Mouse (Mus musculus): ENCODE measurements around the gene Slc6a20b.
A peak's percentile ranks its signal among the peaks of the same experiment; 100 is the strongest.
"Not testable (repeated sequence)": the region's sequence is repeated elsewhere in the genome, so short reads cannot be mapped to it uniquely, and the experiment has no call there.

The Slc6a20b gene

DNA sequence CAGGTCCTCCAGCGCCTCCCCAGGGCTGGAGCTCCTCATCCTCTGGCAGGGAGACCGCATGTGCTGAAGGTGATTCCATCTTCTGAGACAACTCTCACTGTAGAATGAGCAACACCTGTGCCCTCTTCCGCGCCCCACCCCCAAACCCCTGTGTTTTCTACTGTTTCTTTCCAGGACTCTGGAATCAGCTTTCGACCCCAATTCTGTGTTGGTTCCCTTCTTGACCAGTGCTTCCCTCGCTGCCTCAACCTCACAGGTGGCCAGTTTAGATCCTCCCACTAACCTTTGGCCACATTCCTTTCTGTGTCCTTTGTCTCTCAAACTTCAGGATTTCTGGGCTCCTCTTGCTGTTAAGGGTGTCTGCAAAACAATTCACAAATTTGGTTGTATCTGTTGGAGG, at the start of gene Slc6a20b:
Gene Slc6a20b, minus strand, starts transcription at position 285 of the 400 bp plus-strand sequence.
- DNase-seq (ENCODE audit: low spot score): peak; percentile 13

DNA sequence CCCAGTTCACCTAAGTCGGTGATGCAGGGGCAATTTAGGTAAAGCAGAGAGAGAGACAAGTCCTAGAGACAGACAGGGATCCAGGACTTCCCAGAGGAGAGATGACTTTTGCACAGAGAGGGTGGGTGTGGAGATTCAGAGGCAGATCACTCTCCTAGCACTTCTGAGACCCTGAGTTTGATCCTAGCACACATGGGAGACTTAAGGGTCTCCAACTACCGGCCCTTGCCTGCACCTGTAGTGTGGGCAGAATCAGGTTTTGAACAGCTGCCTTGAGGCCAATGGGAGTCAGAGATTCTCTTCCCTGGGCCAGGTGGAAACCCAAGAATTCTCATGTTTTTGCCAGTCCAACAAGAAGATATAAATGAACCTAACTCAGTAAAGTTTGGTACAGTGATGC, 46.8 kb upstream of the Slc6a20b start:
- no peak for DNase-seq (ENCODE audit: low spot score)

- peak; percentile 17 for DNase-seq (ENCODE audit: low spot score)
Measured at GRCm38 (mm10) chr9:123678327-123679105, 46.2 kb upstream of the Slc6a20b start, which contains the start of the genes Ccr9 and Slc6a20a. TSS of gene Ccr9 (plus strand) at chr9:123678439. TSS of gene Slc6a20a (minus strand) at chr9:123678885.

GRCm38 (mm10) chr9:123665645-123666044, 33.3 kb upstream of the Slc6a20b start:
- no peak for DNase-seq (ENCODE audit: low spot score)

DNA sequence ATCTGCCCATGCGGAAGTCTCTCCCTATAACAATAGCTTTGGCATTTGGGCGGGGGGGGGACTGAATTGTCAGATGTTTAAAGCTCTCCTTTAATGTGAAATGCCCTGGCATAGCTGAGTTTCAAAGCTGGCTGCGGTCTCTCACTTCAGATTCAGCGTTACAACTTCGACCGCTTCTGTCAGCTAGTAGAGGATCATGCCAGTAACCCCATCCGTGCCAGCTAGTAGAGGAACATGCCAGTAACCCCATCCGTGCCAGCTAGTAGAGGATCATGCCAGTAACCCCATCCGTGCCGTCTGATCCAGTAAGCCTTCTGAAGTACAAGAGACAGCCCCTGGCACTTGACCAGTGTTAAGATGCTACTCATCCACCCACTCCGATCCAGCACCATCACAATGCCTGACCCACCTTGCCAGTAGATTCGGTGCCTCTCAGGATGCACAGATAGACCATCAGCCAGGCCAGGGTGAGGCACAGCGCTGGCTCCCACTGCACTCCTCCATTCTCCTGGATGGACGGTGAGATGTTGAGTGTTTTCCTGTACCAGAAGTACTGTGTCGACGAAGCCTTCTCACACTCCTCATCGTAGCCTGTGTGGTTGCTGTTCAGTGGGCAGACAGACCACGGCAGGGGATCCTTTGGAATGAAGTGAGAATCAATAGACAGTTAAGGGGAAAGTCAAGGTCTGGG, 27.8 kb upstream of the Slc6a20b start:
- DNase-seq (ENCODE audit: low spot score): not testable (repeated sequence)

DNA sequence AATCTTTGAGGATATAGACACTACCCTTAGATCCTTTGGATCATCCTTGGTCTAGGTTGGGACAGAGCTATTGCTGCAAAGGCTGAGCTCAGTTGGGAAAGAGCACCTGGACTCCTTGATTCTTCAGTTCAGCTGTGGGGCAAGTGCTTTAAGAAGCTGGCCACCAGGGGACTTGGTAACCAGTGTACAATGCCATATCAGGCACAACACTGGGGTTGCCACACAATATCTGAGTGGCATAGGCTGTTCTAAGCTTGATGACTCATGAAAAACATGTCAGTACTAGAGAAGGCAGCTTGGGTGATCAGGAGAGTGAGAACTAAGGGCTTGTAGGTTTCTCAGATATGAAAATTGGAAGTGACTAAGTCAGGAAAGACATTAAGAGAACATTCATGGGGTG, 26.6 kb upstream of the Slc6a20b start:
- no peak for DNase-seq (ENCODE audit: low spot score)

- DNase-seq (ENCODE audit: low spot score): no peak
Measured at GRCm38 (mm10) chr9:123657457-123657856, 25.1 kb upstream of the Slc6a20b start.

- no peak for DNase-seq (ENCODE audit: low spot score)
Measured at GRCm38 (mm10) chr9:123651369-123651768, 19.0 kb upstream of the Slc6a20b start.

DNA sequence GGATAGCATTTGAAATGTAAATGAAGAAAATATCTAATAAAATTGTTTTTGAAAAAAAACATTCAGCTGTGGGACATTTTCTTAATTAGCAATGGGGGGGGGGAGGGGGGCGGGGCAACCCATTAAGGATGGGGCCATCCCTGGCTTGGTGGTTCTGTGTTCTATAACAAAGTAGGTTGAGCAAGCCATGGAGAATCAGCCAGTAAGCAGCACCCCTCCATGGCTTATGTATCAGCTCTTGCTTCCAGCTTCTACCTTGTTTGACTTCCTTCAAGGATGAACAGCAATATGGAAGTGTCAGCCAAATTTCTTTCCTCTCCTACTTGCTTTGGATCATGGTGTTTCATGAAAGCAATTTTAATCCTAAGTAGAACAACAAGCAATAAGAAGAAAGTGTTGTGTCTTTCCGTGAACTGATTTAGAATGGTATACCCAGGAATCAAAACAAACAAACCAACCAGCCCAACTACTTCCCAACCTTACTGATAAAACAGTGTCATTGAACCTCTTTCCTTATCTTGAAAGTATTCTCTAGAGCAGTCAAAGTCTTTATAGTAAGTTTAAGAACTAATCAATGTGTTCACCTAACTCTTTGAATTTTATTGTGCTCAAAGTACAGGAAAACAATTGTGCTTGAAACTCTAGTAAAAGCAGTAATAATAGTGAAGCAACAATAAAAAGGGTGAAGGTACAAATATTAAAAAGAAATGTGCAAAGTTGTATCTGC, 17.6 kb upstream of the Slc6a20b start:
- no peak for DNase-seq (ENCODE audit: low spot score)

DNA sequence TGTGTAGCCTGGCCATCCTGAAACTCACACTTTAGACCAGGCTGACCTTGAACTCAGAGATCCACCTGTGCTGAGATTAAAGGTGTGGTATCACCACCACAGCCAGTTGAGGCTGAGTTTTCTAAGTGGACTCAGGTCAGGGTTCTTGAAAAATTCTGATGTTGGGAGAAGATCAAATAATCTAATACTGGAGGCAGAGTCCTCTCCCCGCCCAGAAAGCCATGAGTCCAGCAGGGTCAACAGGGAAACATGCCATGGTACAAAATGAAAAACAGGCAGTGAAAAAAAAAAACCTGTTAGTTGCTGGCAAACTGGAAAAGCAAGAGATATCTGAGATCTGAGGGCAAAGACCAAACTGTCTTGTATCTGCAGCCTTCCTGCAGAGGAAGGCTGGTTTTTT, 7.7 kb upstream of the Slc6a20b start:
- no peak for DNase-seq (ENCODE audit: low spot score)

GRCm38 (mm10) chr9:123638668-123639089, 6.3 kb upstream of the Slc6a20b start:
- no peak for DNase-seq (ENCODE audit: low spot score)

DNA sequence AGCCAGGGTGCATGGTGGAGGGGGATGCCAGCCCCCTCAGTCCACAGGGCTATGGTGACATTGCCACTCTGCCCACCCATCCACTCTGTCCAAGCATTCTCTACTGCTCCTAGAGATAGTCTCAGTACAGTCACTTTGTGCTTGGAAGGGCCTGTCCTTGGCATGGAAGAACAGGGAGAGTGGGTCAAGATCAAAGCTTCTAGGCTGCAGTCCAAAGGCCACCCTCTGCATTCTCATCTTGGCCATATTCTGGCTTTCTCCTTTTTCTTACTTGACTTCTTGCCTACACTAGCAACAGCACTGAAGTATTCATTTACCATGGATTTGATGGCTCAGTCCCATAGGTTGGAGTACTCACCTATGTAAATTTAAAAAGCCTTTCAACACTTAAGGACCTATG, 5.9 kb upstream of the Slc6a20b start:
- DNase-seq (ENCODE audit: low spot score): no peak

GRCm38 (mm10) chr9:123636771-123637170, 4.4 kb upstream of the Slc6a20b start:
- DNase-seq (ENCODE audit: low spot score): no peak

DNA sequence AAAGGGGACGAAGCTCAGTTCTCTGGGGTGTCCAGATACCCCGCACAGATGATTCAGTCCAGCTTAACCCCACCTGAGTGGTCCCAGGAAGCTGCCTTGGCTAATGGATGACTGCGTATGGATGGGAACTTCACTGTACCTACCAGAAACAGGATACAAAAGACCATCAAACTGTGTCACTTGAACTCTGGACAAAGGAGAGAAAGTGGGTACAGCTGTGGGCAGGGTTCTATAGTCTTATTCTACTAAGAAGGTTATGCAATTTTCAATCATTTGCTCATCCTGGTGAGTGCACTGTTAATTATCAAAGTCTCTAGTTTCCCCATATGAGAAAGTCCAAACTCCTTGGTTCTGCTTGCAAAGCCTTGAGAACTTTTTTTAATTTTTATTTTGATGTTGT, 628 bp upstream of the Slc6a20b start:
- DNase-seq (ENCODE audit: low spot score): no peak

- no peak for DNase-seq (ENCODE audit: low spot score)
Measured at GRCm38 (mm10) chr9:123631666-123632065, 699 bp downstream of the Slc6a20b start.

GRCm38 (mm10) chr9:123625821-123626220, 6.5 kb downstream of the Slc6a20b start:
- no peak for DNase-seq (ENCODE audit: low spot score)

DNA sequence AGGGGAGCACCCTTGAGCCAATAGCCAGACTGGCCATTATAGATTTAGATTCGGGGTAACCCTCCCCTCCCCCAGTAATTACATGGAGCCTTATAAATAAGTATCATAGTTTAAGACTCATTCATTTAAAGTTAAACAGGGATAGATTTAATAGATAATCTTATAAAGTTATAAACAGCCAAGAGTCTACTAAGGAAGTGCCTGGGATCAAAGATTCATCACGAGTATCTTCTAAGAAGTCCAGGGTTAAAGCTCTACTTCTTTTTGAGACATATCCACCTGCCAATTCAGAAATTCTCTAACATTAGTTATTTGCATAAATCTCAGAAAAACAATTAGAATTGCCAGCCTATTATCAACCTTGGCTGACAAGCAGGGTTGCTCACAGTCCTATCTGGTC, 7.6 kb downstream of the Slc6a20b start:
- DNase-seq (ENCODE audit: low spot score): no peak

DNA sequence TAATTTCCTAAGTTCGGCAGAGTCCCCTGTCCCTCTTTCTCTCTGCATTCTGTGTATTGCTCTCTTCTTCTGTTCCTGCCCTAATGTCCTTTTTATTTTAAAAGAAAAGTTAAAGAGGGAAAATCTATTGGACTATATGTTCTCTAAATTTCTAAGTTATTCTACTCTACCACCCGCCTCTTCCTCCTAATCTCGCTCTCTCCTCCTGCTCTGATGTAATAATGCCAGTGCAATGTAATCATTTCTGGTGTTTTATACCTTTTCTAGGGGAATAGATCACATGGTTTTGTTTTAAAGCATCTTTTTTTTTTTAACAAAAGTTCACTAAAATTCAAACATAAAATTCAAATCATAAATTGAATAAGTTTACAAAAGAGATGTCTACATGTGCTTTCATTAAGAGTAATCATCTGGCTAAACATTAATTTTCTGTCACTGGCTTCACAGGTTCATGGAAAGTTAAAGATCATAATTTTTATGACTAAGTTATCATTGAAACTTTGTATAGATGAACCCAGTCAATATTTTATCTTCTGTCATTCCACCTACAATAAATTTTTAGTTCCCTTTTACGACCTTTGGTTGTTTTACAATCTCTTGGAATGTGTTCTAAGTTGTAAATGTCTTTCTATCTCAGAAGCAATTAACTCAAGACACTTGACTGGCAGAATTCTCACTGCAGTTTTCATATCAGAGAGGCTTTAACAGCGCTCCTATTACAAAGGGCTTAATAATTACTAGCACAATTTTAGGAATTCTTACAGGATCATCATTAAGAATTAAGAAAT, 11.9 kb downstream of the Slc6a20b start:
- no peak for DNase-seq (ENCODE audit: low spot score)

DNA sequence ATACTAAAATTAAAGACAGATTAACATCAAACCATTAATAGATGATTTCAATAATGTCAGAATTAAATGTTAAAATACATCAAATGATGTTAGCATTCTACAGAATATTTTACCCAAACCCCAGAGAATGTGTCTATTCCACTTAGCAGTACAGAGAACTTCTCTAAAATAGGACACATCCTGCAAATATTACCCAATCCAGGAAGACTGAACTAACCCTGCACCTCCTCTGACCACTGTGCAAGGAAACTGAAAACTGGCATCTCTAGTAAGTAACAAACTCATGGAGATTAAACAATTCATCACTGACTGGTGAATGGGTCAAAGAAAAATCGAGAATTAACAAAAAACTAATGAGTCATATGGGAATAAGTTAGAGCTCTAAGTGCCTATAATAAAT, 30.8 kb downstream of the Slc6a20b start:
- DNase-seq (ENCODE audit: low spot score): no peak

DNA sequence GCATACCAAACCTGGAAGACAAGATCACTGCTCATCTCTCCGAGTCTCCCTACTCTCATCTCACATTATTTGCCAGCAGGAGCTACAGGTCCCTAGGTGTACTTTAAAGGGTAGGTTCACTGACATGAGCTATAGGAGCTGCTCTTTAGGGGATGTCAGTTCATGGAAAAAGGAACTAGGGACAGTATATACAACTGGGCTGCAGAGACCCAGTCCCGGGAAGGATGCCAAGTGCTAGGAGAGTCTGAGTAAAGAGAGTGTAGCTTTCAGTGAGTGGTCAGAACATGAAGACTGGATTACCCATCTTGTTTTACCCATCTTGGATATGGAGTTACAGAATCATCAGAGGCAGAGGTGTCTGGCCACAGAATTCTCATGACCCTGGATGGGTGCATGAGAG, 35.0 kb downstream of the Slc6a20b start:
- no peak for DNase-seq (ENCODE audit: low spot score)

GRCm38 (mm10) chr9:123596910-123597309, 35.5 kb downstream of the Slc6a20b start:
- DNase-seq (ENCODE audit: low spot score): no peak

DNA sequence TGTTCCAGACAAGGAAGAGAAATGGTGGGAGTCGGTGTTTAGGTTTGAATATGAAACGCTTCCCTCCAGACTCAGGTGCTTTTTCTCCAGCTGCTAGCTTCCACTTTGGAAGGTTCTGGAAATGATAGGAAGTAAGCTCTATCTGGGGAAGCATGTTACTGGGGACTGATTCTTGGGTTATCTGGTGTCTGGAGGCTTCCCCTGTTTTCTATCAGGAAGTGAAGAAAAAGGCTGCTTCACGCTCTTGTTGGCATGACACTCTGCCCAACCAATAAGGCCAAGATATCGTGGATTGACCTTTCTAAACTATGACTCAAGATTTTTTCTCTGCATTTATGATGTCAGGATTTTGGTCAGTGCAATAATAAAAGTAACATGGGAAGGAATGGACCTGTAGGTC, 37.2 kb downstream of the Slc6a20b start:
- no peak for DNase-seq (ENCODE audit: low spot score)
